Mouse (Mus musculus) fibroblast of lung, adult 2 months (primary cell): ENCODE data around the gene Gtf2f1.

ENCODE experiments used
- DNase-seq: peaks from one replicate; pipeline ENCODE4 v3.0.0-alpha.2; 2011; ENCODE audit warnings: low read depth

Gtf2f1 gene

DNA sequence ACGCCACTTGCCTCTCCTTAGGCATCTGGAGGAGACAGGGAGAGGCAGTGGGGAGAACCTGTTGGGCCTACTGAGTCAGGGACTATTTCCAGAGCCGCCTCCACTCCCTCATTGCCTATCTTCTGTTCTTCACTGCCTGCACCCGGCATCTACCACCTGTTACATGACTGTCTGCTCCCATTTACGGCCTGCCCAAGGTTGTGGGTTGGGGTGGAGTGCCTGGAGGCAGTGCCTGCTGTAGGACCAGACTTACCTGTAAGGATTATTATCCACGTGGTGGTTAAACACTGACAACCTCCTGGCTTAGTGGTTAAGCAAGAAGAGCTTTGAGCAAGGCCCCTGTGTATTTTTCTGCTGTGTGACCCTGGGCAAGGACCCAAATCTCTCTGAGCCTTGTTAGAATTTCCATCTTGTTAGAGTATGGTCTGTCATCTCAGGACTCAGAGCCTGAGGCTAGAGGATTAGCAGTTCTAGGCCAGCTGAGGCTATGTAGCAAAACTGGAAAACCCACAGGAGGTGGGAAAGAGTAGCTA is 36.3 kb downstream of the Gtf2f1 start:
- no peak for DNase-seq

- DNase-seq: no peak
Observed at GRCm38 (mm10) chr17:56973956-56974707, 37.0 kb downstream of the Gtf2f1 start.

DNA sequence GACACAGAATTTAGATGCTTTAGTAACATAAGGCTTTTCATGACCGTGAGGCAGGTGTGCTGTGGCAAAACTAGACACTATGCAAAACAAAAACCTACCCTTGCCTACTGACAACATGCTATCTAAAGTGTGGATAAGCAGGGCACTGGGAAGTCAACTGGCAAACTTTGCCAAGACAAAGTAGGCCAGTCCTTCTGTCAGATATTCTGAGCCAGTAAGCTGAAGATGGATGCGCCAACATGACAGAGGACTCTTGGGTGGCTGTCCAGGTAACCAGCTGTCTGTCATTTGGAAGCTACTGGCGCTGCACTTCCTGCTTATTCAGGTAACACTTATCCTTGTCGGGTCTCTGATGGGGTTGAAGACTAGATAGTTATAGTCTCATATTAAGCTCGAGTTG is 41.0 kb downstream of the Gtf2f1 start:
- no peak for DNase-seq

GRCm38 (mm10) chr17:56969321-56969720 is 41.8 kb downstream of the Gtf2f1 start:
- DNase-seq: no peak

DNA sequence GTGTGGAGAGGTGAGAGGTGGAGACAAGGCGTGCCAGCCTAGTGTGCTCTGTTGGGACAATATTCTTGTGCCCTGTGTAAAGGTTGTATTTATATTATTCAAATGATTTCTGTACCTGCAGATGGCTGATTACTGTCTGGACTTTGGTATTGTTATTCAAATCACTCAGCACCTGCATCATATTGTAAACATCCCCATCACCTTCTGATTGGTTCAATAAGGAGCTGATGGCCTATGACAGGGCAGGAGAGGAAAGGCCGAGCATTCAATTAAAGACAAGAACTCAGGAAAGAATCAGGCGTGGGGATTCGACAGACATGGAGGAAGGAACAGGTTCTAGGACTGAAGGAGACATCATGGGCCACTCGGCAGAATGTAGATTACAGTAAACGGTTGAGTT is 47.4 kb downstream of the Gtf2f1 start:
- no peak for DNase-seq

- DNase-seq: no peak
Observed at GRCm38 (mm10) chr17:56962642-56963405, 48.3 kb downstream of the Gtf2f1 start.

- no peak for DNase-seq
Observed at GRCm38 (mm10) chr17:56961880-56962279, 49.2 kb downstream of the Gtf2f1 start.

DNA sequence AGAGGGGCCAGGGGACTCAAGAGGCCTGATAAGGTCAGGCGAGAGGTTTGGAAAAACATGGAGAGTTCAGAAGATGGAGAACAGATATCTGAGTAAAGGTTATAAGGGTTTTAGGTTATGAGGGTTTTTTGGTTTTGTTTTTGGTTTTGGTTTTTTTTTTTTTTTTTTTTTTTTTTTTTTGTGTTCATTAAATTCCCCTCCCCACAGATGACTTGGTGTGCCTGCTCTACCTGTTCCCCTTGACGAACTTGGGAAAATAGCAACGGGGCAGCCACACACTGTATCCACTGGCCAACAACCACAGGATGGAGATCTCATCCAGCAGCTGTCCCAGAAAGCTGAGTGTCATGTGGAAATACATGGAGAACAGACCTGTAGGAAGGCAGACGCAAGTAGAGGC is 52.4 kb downstream of the Gtf2f1 start:
- no peak for DNase-seq

DNA sequence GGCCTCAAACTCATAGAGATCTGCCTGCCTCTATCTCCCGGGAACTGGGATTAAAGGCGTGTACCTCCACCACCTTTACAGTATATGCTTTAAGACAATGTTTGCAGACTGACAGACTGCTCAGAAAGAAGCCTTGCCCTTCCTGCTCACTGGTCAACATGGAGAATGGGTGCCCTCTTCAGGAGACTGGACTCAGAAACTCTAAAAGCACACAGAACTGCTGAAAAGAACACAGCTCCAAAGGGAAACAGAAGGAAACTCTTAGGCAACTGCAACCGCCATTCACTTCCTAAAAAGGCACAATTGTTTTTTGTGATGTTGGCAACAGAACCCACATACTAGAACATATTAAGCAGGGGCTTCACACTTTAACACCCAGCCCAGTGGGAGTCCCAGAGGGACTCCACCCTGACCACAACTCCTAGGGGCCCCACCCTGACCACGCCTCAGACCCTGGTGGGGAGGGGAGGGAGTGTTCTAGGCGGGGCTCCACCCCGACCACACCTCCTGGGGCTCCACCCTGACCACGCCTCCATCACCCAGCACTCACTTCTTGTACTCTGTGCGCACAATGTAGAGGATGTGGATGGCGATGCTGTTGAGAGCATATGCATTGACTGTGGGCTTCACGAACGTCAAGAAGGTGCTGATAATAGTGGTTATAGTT is 53.2 kb downstream of the Gtf2f1 start:
- no peak for DNase-seq

DNA sequence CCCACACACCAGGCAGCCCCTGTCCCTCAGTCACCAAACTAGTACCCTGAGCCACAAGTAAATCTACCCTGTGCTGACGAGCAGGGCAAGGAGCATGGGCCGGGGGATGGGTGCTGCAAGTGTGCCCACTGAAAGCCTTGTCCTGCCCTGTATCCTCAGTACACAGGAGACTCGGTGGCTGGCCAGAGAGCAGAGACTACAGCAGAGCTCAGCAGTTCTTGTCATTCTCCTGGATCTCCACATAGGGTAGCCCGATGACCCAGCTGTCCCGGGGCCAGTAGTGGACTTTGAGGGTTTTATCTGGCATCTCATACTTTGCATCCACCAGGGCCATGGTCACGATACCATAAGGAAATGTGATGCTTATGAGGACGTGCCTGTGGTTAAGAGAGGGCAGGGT is 56.2 kb downstream of the Gtf2f1 start:
- DNase-seq: no peak
